Mouse (Mus musculus) heart, embryonic 10.5 days (tissue): ENCODE measurements at regions not wholly inside any gene's neighbourhood (a gene's known extent, or its start where the extent isn't known, plus 50 kb on each side); places are given as distances from the start of the nearest gene placed in this dataset.

ENCODE experiments used
- DNase-seq: peaks from one replicate; pipeline ENCODE4 v3.0.0-alpha.2; 2017; ENCODE audit warnings: low spot score
- H3K27ac ChIP-seq: fragments of 300-500 bp; sonication (generic); 2 replicates; pipeline ENCODE4 v1.5.1; 2016; ENCODE audit warnings: mild to moderate bottlenecking
- H3K27me3 ChIP-seq: fragments of 300-500 bp; sonication (generic); 2 replicates; pipeline ENCODE4 v1.6.1; 2016; ENCODE audit warnings: mild to moderate bottlenecking; ENCODE audit not compliant: poor library complexity, insufficient read depth, severe bottlenecking
- H3K36me3 ChIP-seq: fragments of 300-500 bp; sonication (generic); 2 replicates; pipeline ENCODE4 v1.6.1; 2016; ENCODE audit warnings: mild to moderate bottlenecking, moderate library complexity
- H3K4me1 ChIP-seq: fragments of 300-500 bp; sonication (generic); 2 replicates; pipeline ENCODE4 v1.6.1; 2016; ENCODE audit warnings: mild to moderate bottlenecking
- H3K4me3 ChIP-seq: fragments of 300-500 bp; sonication (generic); 2 replicates; pipeline ENCODE4 v1.5.1; 2016; ENCODE audit warnings: mild to moderate bottlenecking, moderate library complexity
- H3K9me3 ChIP-seq: fragments of 300-500 bp; sonication (generic); 2 replicates; pipeline ENCODE4 v1.6.1; 2016; ENCODE audit warnings: mild to moderate bottlenecking, moderate library complexity
- WGBS: fragments of 180-500 bp; shearing (Covaris S2); methylation state at CpG from one replicate; pipeline ENCODE4 v1.1.7; 2016; 5-methylcytosine and 5-hydroxymethylcytosine counted together

DNA sequence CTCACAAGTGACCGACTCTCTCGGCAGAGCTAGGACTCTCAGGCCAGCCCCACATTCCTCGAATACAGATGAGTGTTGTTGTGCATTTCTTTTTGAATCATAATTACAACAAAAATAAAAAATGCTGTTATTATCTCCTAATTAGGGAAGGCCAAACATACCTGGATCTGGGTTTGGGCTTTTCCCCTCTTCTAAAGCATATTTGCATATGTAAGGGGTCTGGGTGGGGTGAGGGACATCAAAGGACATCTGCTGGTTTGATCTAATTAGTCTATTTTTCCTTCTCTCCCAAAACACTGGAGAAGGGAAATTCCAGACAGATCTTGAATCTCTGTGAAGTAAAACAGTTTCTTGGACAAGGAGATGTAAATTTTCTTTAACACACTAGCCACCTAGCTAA is 85.3 kb downstream of the Tfap2a start:
- Histone ChIP-seq H3K27ac (no peak overlapping the region), H3K36me3 (no peaks in the 10 kb centered on the region), H3K27me3 (peaks cover 8% of the 10 kb centered on the region; the same call in 1 of the 2 replicates), H3K4me1 (peaks cover 7% of the 10 kb centered on the region), H3K9me3 (no peaks in the 10 kb centered on the region), H3K4me3 (no peak overlapping the region)
- 68% methylated on average over 3 of the region's 3 CpGs for WGBS
- no peak for DNase-seq

- H3K4me3 ChIP-seq = 0 out of 2 replicates have a peak overlapping the region, but pooled peaks have one; percentile 23
Measured at GRCm38 (mm10) chr13:40651056-40651455, 87.1 kb downstream of the Tfap2a start.

GRCm38 (mm10) chr13:40650036-40650709 is 88.0 kb downstream of the Tfap2a start:
- Histone ChIP-seq H3K36me3 (no peaks in the 10 kb centered on the region), H3K4me1 (peaks cover 7% of the 10 kb centered on the region), H3K27me3 (peaks cover 4% of the 10 kb centered on the region; the same call in 1 of the 2 replicates), H3K27ac (no peak overlapping the region), H3K4me3 (no peak overlapping the region), H3K9me3 (no peaks in the 10 kb centered on the region)
- 38% methylated on average over 10 of the region's 10 CpGs for WGBS
- DNase-seq = no peak

More at GRCm38 (mm10) chr13:40651056-40651455, 87.1 kb downstream of the Tfap2a start:
- H3K36me3 ChIP-seq = no peaks in the 10 kb centered on the region
- peaks cover 4% of the 10 kb centered on the region; the same call in 1 of the 2 replicates for H3K27me3 ChIP-seq
- 57% methylated on average over 16 of the region's 16 CpGs for WGBS
- H3K4me1 ChIP-seq = peaks cover 7% of the 10 kb centered on the region
- DNase-seq = peak; percentile 81
- no peak overlapping the region; the same call in 1 of the 2 replicates for H3K27ac ChIP-seq
- H3K9me3 ChIP-seq = no peaks in the 10 kb centered on the region

- Histone ChIP-seq H3K4me1 (peaks cover 7% of the 10 kb centered on the region), H3K27ac (no peak overlapping the region), H3K9me3 (no peaks in the 10 kb centered on the region), H3K4me3 (no peak overlapping the region), H3K36me3 (no peaks in the 10 kb centered on the region), H3K27me3 (peaks cover 4% of the 10 kb centered on the region; the same call in 1 of the 2 replicates)
- DNase-seq = no peak
- 37% methylated on average over 10 of the region's 10 CpGs for WGBS
Measured at GRCm38 (mm10) chr13:40649096-40650035, 88.8 kb downstream of the Tfap2a start.

DNA sequence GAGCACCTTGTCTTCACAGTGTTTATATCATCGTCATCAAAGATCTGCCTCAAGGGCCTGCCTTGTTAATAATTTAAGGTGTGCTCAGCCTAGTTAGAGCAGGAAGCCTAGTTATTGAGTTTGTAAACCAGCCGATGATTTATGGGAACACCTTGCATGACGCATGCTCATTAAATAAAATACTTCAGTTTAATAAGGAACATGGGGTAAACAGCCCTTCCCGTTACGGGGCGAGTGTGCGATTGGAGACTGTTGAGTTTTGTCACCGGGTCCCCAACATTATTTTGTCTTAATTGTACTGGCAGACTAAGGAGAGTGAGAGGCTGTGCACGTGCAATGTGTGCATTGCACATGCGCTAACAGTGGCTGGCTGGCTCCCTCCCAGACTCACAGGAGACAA is 92.0 kb downstream of the Tfap2a start:
- Histone ChIP-seq H3K27me3 (no peaks in the 10 kb centered on the region), H3K4me1 (peaks cover 7% of the 10 kb centered on the region), H3K4me3 (no peak overlapping the region), H3K36me3 (no peaks in the 10 kb centered on the region), H3K9me3 (no peaks in the 10 kb centered on the region), H3K27ac (no peak overlapping the region)
- no peak for DNase-seq
- 89% methylated on average over 10 of the region's 10 CpGs for WGBS

DNA sequence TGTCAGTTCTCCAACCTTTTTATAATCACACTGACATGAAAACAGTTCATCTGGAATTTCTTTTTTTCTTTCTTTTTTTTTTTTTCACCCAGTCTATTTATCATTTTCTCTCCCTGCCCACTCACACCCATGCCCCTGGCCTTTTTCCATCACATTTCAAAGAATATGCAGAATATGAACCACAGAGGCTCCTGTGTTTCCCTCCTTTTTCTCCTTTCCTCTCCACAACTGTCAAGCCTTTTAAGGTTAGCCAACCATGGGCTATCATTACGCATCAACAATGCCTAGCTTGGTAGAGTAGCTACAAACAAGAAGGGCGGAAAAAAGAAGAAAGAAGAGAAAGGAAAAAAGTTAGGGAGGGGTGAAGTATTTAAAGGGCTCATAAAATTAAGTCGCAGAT is 92.5 kb downstream of the Tfap2a start:
- Histone ChIP-seq H3K9me3 (no peaks in the 10 kb centered on the region), H3K4me1 (peaks cover 7% of the 10 kb centered on the region), H3K36me3 (no peaks in the 10 kb centered on the region), H3K27ac (no peak overlapping the region), H3K27me3 (no peaks in the 10 kb centered on the region), H3K4me3 (no peak overlapping the region)
- no peak for DNase-seq
- WGBS = 81% methylated on average over 3 of the region's 3 CpGs

DNA sequence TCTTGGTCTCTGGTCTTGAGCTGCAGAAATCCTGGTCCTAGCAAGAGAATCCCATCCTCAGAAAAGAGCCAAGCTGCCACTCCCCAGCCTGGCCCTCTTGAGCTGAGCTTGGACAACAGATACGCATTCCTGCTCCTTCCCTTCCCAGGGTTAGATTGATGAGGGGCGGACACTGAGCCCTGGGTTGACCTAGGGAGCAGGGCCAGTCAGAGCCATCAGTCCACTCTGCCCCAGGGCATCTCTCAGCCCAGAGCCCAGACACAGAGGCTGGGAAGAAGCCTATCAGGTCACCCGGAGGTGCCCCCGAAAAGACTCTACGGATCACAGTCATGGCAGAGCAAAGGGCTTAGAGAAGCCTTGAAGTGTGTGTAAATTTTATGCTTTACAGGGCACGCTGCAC is 95.2 kb downstream of the Tfap2a start:
- Histone ChIP-seq H3K4me3 (no peak overlapping the region), H3K9me3 (no peaks in the 10 kb centered on the region), H3K36me3 (no peaks in the 10 kb centered on the region), H3K4me1 (no peaks in the 10 kb centered on the region), H3K27ac (no peak overlapping the region), H3K27me3 (no peaks in the 10 kb centered on the region)
- no peak for DNase-seq
- 75% methylated on average over 6 of the region's 6 CpGs for WGBS

- DNase-seq = no peak
- WGBS = 88% methylated on average over 6 of the region's 6 CpGs
- Histone ChIP-seq H3K36me3 (no peaks in the 10 kb centered on the region), H3K9me3 (no peaks in the 10 kb centered on the region), H3K4me1 (no peaks in the 10 kb centered on the region), H3K27ac (no peak overlapping the region), H3K27me3 (no peaks in the 10 kb centered on the region), H3K4me3 (no peak overlapping the region)
Measured at GRCm38 (mm10) chr13:40637269-40637668, 100.9 kb downstream of the Tfap2a start.

DNA sequence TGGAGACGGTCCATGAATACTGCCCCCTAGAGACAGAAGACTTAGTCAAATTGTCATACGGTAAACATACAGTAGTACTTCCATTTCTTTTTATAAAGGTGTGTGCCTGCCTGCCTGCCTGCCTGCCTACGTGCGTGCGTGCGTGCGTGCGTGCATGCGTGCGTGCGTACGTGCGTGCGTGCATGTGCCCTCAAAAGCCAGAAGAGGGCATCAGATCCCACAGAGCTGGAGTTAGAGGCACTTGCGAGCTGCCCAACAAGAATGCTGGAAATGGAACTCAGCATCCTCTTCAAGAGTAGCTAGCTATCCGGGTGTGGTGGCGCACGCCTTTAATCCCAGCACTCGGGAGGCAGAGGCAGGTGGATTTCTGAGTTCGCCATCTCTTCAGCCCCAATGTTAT is 120.3 kb downstream of the Tfap2a start:
- H3K27ac ChIP-seq = no peak overlapping the region
- H3K36me3 ChIP-seq = no peaks in the 10 kb centered on the region
- no peaks in the 10 kb centered on the region for H3K4me1 ChIP-seq
- no peaks in the 10 kb centered on the region for H3K9me3 ChIP-seq
- DNase-seq = no peak
- 95% methylated on average over 20 of the region's 20 CpGs for WGBS
- H3K4me3 ChIP-seq = no peak overlapping the region
- no peaks in the 10 kb centered on the region for H3K27me3 ChIP-seq

DNA sequence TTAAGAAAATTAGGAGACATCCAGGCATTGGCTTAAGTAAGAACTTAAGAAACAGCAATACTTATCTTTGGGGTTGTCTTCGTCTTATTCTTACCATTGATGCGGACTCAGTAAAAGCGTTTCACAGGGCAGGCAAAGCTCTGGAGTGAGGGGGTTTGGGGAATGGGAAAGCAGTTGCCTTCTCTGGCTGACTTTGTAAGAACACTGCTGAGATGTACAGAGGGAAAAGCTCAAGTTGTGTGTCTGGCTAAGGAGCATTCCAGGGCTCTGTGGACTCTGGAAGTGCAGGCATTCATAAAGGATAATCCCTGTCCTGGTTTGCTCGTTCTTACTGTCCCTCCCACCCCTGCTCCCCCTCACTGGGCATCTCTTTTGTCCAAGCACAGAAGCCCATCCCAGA is 129.7 kb downstream of the Tfap2a start:
- Histone ChIP-seq H3K36me3 (no peaks in the 10 kb centered on the region), H3K4me1 (peaks cover 10% of the 10 kb centered on the region; the same call in 1 of the 2 replicates), H3K9me3 (no peaks in the 10 kb centered on the region), H3K4me3 (no peak overlapping the region), H3K27me3 (0 out of 2 replicates have a peak, but pooled peaks cover 3% of the 10 kb centered on the region), H3K27ac (no peak overlapping the region)
- WGBS = 66% methylated on average over 4 of the region's 4 CpGs
- no peak for DNase-seq

DNA sequence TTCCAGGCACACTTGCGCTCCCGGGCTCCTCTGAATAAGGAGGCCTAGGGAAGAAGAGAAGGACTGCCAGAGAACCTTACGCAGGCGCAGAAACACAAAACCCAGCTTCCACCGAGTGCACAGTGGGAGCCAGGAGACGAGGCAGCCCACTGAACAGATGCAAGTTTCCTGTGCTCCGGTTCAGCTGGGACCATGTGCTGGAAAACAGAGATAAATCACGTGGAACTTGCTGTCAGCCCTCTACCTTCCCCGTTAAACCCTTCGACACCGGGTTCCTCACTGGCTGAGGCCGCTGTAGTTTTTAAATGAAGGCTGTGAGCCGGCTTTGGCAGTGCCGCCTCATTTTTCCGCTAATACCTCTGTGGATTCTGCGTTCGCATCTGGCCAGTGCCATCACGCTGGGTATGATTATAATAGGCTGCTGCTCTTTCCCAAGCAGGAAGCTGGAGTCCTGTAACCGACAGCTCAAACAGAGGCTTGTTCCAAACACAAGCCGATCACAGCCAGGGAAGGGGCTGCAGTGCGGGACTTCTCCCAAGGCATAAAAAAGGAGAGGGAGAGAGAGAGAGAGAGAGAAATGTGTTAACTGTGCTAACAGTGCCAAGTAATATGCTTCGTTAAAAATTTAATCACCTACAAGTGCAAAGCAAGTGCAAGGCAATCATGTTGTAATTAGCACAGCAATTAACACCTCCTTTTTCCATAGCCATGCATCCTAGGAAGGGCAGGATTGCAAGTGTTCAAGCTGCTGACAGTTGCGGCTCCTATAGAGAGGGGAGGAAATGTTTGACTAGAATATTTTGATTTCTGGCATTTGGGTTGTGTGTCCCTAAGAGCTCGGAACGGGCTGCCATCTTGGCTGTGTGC is 131.5 kb downstream of the Tfap2a start:
- no peaks in the 10 kb centered on the region for H3K36me3 ChIP-seq
- 0 out of 2 replicates have a peak, but pooled peaks cover 3% of the 10 kb centered on the region for H3K27me3 ChIP-seq
- no peak for DNase-seq
- WGBS = 55% methylated on average over 25 of the region's 25 CpGs
- no peaks in the 10 kb centered on the region for H3K9me3 ChIP-seq
- H3K4me3 ChIP-seq = peak overlapping the region; percentile 41
- peaks cover 10% of the 10 kb centered on the region; the same call in 1 of the 2 replicates for H3K4me1 ChIP-seq
- no peak overlapping the region for H3K27ac ChIP-seq

- 56% methylated on average over 16 of the region's 16 CpGs for WGBS
- Histone ChIP-seq H3K36me3 (no peaks in the 10 kb centered on the region), H3K9me3 (no peaks in the 10 kb centered on the region), H3K27me3 (0 out of 2 replicates have a peak, but pooled peaks cover 3% of the 10 kb centered on the region), H3K4me3 (peak overlapping the region; percentile 41), H3K27ac (no peak overlapping the region), H3K4me1 (peaks cover 10% of the 10 kb centered on the region; the same call in 1 of the 2 replicates)
- DNase-seq = no peak
Measured at GRCm38 (mm10) chr13:40605686-40606404, 132.3 kb downstream of the Tfap2a start.
